ENCODE assay signal across 9 mouse cellular contexts in genomic region chr9:109989084-109989483, GRCm38 (mm10). TPM values are rescaled to one million over a fixed set of nuclear protein-coding genes. Genes with fewer than 3 reads are reported as not detected.
DNase-seq lines count a peak whose midpoint lies in the region; ATAC-seq lines count a peak whose summit lies in the region.
"Had no signal": no experiment of that assay in that cellular context is flagged by ENCODE, and none has a peak within 500 bp of the region (broad histone marks: within the 10 kb centered on the region; RNA-seq: fewer than 3 reads in every experiment).

No protein-coding gene starts in this region.

- H3K4me3 ChIP-seq in heart, embryonic 11.5 days (ENCODE audit: low read depth, low read length): no peak overlapping the region
- no peak overlapping the region for H3K4me3 ChIP-seq in midbrain, embryonic 14.5 days (replicated peaks; ENCODE audit: low read depth, low read length)
- no peak overlapping the region for H3K4me3 ChIP-seq in midbrain, embryonic 16.5 days (ENCODE audit: low read depth, low read length)

- WGBS in heart, embryonic 11.5 days (ENCODE audit: insufficient replicate concordance): 92% methylated on average over 1 of the region's 1 CpGs
- WGBS in midbrain, embryonic 14.5 days: 80% methylated on average over 1 of the region's 1 CpGs
- 94% methylated on average over 1 of the region's 1 CpGs for WGBS in midbrain, embryonic 16.5 days

- no peak overlapping the region for H3K9ac ChIP-seq in heart, embryonic 11.5 days (ENCODE audit: low read depth, low read length)
- no peak overlapping the region for H3K9ac ChIP-seq in midbrain, embryonic 14.5 days (replicated peaks; ENCODE audit: low read length)
- H3K9ac ChIP-seq in midbrain, embryonic 16.5 days (ENCODE audit: low read depth, low read length): no peak overlapping the region

- ATAC-seq in heart, embryonic 11.5 days (replicated peaks; ENCODE audit: insufficient number of reproducible peaks, low FRiP score, low TSS enrichment): no peak
- no peak for ATAC-seq in midbrain, embryonic 14.5 days (ENCODE audit: low FRiP score, low TSS enrichment)
- no peak for ATAC-seq in midbrain, embryonic 16.5 days

- no peaks in the 10 kb centered on the region for H3K4me1 ChIP-seq in heart, embryonic 11.5 days (ENCODE audit: control insufficient read depth, insufficient read depth, low read length)
- H3K4me1 ChIP-seq in midbrain, embryonic 14.5 days (ENCODE audit: control insufficient read depth, insufficient read depth, low read length): no peaks in the 10 kb centered on the region
- H3K4me1 ChIP-seq in midbrain, embryonic 16.5 days (ENCODE audit: control insufficient read depth, insufficient read depth, low read length): 0 out of 2 replicates have a peak, but pooled peaks cover 2% of the 10 kb centered on the region

- no peaks in the 10 kb centered on the region for H3K36me3 ChIP-seq in heart, embryonic 11.5 days (ENCODE audit: control insufficient read depth, insufficient read depth, low read length)
- H3K36me3 ChIP-seq in midbrain, embryonic 14.5 days (ENCODE audit: control insufficient read depth, insufficient read depth, low read length): no peaks in the 10 kb centered on the region
- H3K36me3 ChIP-seq in midbrain, embryonic 16.5 days (ENCODE audit: control insufficient read depth, insufficient read depth, low read length): no peaks in the 10 kb centered on the region

- H3K9me3 ChIP-seq in heart, embryonic 11.5 days (replicated peaks; ENCODE audit: control insufficient read depth, low read length): no peaks in the 10 kb centered on the region
- no peaks in the 10 kb centered on the region for H3K9me3 ChIP-seq in midbrain, embryonic 14.5 days (ENCODE audit: control insufficient read depth, low read length)
- no peaks in the 10 kb centered on the region for H3K9me3 ChIP-seq in midbrain, embryonic 16.5 days (replicated peaks; ENCODE audit: control insufficient read depth, low read length, poor library complexity, severe bottlenecking)

- no peaks in the 10 kb centered on the region for H3K27me3 ChIP-seq in heart, embryonic 11.5 days (ENCODE audit: control insufficient read depth, insufficient read depth, low read length)
- H3K27me3 ChIP-seq in midbrain, embryonic 14.5 days (ENCODE audit: control insufficient read depth, insufficient read depth, low read length): no peaks in the 10 kb centered on the region
- no peaks in the 10 kb centered on the region for H3K27me3 ChIP-seq in midbrain, embryonic 16.5 days (ENCODE audit: control insufficient read depth, insufficient read depth, low read depth, low read length)
- H3K27me3 ChIP-seq: CH12.LX had no signal

- peak; percentile 59 for DNase-seq in heart, adult 8-10 months (ENCODE audit: low spot score)
- DNase-seq in midbrain, embryonic 14.5 days: peak; percentile 8
- DNase-seq in cerebellum, adult 18-20 months: peak; percentile 48 to 57
- peak; percentile 9 for DNase-seq in ovary, postnatal 14 days (ENCODE audit: low spot score)
- DNase-seq in embryo, embryonic 10 days (ENCODE audit: low spot score): no peak
- DNase-seq in embryo, embryonic 9.5 days (ENCODE audit: extremely low spot score): no peak

- H3K4me2 ChIP-seq in heart, embryonic 11.5 days: no peak overlapping the region
- H3K4me2 ChIP-seq in midbrain, embryonic 14.5 days (ENCODE audit: low read length): no peak overlapping the region
- H3K4me2 ChIP-seq in midbrain, embryonic 16.5 days (ENCODE audit: low read length): no peak overlapping the region

- H3K27ac ChIP-seq in heart, embryonic 11.5 days (ENCODE audit: low read depth, low read length): no peak overlapping the region
- H3K27ac ChIP-seq in midbrain, embryonic 14.5 days (replicated peaks; ENCODE audit: low read depth, low read length): no peak overlapping the region
- no peak overlapping the region for H3K27ac ChIP-seq in midbrain, embryonic 16.5 days (ENCODE audit: low read length)

RNA-seq across cellular contexts. Expression of gene Map4, which starts 57.8 kb away (rescaled TPM):
- total RNA-seq in heart, adult 8-10 months (2022): 100 to 1,000 TPM; 319 to 422 (median 395) TPM
- 64.9 and 93.6 TPM in 2 replicates for polyA plus RNA-seq in heart, embryonic 11.5 days (2014; fragmentation: Nextera tagmentation; extraction: Ambion mirVana)
- polyA plus RNA-seq in midbrain, embryonic 14.5 days (2014; fragmentation: Nextera tagmentation; extraction: Ambion mirVana): 144 and 159 TPM in 2 replicates
- polyA plus RNA-seq in midbrain, embryonic 16.5 days (2015; fragmentation: Nextera tagmentation; extraction: Ambion mirVana): 211 and 213 TPM in 2 replicates

Comparison
In these comparisons a context has a peak if more than half of its experiments do, and no peak if none do; other contexts are left out.
1. DNase-seq: peak in heart, adult 8-10 months (single experiment), midbrain, embryonic 14.5 days (single experiment), cerebellum, adult 18-20 months (2 of 2) and ovary, postnatal 14 days (single experiment); none in embryo, embryonic 10 days (single experiment) and embryo, embryonic 9.5 days (single experiment).